Comparison of ENCODE assay signal across 7 mouse cellular contexts in the genomic region with DNA sequence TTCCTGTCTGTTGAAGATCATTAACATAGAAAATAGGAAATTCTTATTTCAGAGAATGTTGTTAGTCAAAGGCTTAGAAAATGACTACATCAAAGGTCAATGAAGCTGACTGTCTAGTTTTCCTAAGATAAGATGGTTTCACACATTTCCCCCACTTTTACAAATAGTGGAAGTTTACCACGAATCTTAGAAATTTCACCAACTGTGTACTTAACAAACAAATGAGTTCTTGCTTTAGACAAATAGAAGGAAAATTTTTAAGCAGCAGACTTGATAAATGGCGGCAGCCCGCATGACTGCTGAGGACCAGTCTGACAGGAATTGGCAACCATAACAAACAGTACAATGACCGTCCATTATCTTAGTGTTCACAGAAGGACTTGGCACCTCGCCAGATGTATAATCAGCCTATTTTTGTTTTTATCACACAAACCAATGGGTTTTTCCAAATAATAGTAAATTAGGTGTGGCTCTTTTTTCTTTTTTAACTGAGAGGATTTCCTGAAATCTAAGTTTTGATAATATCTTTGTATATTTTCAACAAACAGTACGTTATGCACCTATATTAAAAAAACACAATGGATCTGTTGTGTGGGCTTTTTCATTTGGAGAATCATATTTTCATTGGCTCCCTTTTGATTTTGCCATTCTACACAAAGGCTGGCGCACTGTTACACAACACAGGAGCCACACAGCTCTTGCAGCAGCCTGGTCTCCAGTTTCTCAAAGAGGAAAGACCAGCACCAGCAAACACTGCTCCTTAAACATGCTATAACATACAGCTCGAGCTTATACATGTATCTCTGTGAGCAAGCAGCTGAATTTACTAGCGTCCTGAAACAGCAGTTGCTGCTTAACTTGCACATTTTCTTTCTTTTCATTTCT. TPM values are rescaled to one million over a fixed set of nuclear protein-coding genes. Genes with fewer than 3 reads are reported as not detected.
DNase-seq lines count a peak whose midpoint lies in the region; ATAC-seq lines count a peak whose summit lies in the region.

No protein-coding gene starts in this region.

- peak; percentile 32 for DNase-seq in layer of hippocampus, adult 9-11 months
- no peak for DNase-seq in layer of hippocampus, adult 8-10 months (ENCODE audit: low spot score in 2 of 2)
- DNase-seq in embryo, embryonic 10.5 days (ENCODE audit: low spot score), result peak; percentile 38
- DNase-seq in heart, postnatal 36 days, result peak; percentile 18 to 38
- no peak for DNase-seq in cerebellum, postnatal 36 days

- peak; percentile 65 for ATAC-seq in megakaryocyte progenitor cell, adult 5-6 weeks (replicated peaks; ENCODE audit: poor library complexity)
- no peak for ATAC-seq in erythroblast, adult 5-6 weeks (replicated peaks; ENCODE audit: low FRiP score, poor library complexity, severe bottlenecking)

- intact Hi-C loops in heart, postnatal 36 days (cut with DNase I), result no loop called here

RNA-seq across cellular contexts. Expression of a gene that starts 18.2 kb away (rescaled TPM):
- total RNA-seq in layer of hippocampus, adult 8-10 months (2022), result 10 to 100 TPM; 55.3 to 58.1 (median 57.4) TPM
- 10 to 100 TPM; 90.7 to 91.9 TPM for total RNA-seq in heart, postnatal 36 days (2021)
- 95.2 and 95.3 TPM in 2 replicates for total RNA-seq in megakaryocyte progenitor cell, adult 5-6 weeks (2015)
- total RNA-seq in megakaryocyte progenitor cell, adult 5-6 weeks (2017), result 212 and 232 TPM in 2 replicates
- total RNA-seq in erythroblast, adult 5-6 weeks (2015; ENCODE audit: low replicate concordance), result 29.4 and 31.1 TPM in 2 replicates
- total RNA-seq in erythroblast, adult 5-6 weeks (2017; ENCODE audit: low replicate concordance), result 39.3 and 52.5 TPM in 2 replicates

Comparison
In these comparisons a context has a peak if more than half of its experiments do, and no peak if none do; other contexts are left out.
1. DNase-seq: peak in layer of hippocampus, adult 9-11 months (single experiment), embryo, embryonic 10.5 days (single experiment) and heart, postnatal 36 days (2 of 2); none in layer of hippocampus, adult 8-10 months (0 of 2) and cerebellum, postnatal 36 days (0 of 2).